Mouse (Mus musculus): Measurements from ENCODE around the gene Icos. TPM values are rescaled to one million over a fixed set of nuclear protein-coding genes. Genes with fewer than 3 reads are reported as not detected.

The Icos gene
- 1.9 and 6.3 TPM in 2 replicates for total RNA-seq (2017)

DNA sequence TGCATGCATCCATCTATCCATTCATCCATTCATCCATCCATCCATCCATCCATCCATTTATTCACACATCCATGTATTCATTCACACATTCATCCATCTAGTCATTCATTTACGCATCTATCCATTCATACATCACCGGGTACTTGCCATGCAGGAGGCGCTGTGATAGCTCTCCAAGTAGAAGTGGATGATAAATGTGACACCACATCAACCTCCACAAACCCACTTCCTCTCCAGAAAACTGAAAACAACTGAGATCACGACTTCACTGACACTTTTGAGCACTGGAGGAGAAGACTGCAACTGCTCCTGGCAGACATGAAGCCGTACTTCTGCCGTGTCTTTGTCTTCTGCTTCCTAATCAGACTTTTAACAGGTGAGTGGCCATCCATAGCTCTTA, at the start of gene Icos:
Icos (plus strand) TSS at position 287 of the 400 bp plus-strand sequence.
- peak; percentile 7 to 39; a peak in 1 of 4 replicates for ATAC-seq (replicated peaks in 1 of 2; ENCODE audit: insufficient read depth in 1 of 2, low FRiP score in 2 of 2, low TSS enrichment in 1 of 2, low read depth in 1 of 2, poor library complexity in 2 of 2, severe bottlenecking in 2 of 2)

DNA sequence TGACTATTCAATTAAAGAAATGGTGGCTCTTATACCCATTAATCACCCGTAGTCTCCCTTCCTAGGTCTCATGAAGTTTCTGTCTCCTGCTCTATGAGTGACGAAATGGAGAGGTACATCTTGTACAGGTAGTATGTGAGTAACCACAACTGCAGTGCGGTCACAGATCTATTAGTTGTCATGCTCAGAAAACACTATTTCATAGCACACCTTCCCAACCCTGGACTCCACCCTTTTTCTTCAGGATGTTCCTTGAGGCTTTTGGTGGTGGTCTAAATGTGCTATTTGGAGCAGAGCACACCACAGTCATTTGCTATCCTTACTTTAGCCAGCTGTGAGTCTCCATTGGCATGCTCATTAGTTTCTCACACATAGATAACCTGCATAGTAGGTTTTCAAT, 48.7 kb upstream of the Icos start:
- ATAC-seq (replicated peaks in 1 of 2; ENCODE audit: insufficient read depth in 1 of 2, low FRiP score in 2 of 2, low TSS enrichment in 1 of 2, low read depth in 1 of 2, poor library complexity in 2 of 2, severe bottlenecking in 2 of 2) = no peak

DNA sequence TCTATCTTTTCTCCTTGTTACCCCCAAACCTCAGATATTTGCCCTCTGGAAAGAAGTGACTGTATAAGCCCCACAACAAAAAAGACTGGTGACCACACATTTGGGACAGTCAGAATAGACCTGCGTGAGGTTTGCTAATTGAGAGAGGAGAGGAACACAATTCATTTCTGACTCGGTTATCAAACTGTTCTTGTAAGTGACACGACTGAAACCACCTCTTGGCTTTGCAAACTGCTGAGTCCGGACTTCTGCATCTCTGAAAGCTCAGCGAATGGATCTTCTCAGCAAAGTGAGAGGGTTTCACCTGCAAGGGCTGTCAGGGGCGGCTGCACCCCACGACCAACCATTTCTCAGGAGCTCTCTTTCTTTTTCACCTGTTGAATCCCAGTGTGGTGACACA, 47.3 kb upstream of the Icos start:
- no peak for ATAC-seq (replicated peaks in 1 of 2; ENCODE audit: insufficient read depth in 1 of 2, low FRiP score in 2 of 2, low TSS enrichment in 1 of 2, low read depth in 1 of 2, poor library complexity in 2 of 2, severe bottlenecking in 2 of 2)

DNA sequence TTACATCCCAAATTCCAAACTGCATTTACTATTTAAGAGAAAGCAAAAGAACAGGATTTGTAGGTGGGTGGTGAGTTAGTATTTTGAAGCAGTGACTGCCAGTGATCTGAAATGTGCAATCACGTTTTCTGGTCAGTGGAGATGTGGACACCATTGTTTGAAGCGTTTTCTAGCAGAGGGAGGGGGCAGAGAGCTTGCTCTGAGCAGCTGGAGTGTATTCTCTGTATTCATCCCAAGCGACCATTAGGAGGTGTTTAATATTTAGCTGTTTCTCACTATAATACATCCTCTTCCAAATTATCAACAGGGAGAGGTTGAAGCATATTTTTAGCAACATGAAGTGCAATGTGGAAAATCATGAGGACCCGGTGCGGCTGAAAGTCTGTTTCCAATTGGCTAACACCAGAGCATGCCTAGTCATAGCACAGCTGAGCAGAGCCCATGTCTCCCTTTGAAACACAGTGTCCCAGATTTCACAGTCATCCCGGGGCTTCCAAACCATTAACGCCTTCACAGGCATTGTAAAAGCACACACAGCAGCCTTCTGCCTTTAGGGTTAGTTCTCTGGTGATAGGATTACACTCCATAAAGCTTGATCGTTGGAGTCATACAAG, 41.7 kb upstream of the Icos start:
- no peak for ATAC-seq (replicated peaks in 1 of 2; ENCODE audit: insufficient read depth in 1 of 2, low FRiP score in 2 of 2, low TSS enrichment in 1 of 2, low read depth in 1 of 2, poor library complexity in 2 of 2, severe bottlenecking in 2 of 2)

DNA sequence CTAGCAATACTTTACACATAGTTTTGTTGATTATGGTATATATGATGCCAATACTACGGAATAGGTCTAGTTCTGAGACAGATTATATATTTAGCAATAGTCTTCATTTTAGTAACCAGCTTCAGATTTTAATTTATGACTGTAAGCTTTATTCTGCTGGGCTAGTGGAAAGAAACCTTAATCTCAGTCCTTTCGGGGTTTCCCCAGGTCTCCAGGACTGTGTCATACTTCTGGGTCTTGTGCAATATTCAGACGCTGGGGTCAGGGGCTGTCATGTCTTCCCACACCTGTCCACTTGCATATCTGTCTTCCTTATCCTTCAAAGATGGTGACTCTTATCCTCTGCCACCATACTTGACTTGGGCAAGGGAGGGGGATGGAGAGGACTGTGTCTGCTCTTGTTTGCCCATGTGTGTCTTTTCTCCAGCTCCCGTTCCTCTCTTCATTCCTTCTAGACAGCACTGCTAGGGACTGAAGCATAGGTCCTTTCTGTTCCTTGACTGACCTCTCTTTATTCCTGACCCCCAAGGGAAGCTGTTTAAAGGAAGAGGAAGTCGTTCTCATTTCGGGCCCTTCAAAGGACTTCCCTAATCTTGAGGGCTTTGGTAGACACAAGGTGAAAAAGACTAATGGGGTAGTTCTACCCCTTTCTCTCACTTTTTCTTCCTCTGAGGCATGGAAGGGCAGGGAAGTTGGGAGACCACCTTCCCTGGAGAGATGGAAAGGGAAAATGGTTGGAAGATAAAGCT, 40.6 kb upstream of the Icos start:
- peak; percentile 35 to 50; a peak in 3 of 4 replicates for ATAC-seq (replicated peaks in 1 of 2; ENCODE audit: insufficient read depth in 1 of 2, low FRiP score in 2 of 2, low TSS enrichment in 1 of 2, low read depth in 1 of 2, poor library complexity in 2 of 2, severe bottlenecking in 2 of 2)

DNA sequence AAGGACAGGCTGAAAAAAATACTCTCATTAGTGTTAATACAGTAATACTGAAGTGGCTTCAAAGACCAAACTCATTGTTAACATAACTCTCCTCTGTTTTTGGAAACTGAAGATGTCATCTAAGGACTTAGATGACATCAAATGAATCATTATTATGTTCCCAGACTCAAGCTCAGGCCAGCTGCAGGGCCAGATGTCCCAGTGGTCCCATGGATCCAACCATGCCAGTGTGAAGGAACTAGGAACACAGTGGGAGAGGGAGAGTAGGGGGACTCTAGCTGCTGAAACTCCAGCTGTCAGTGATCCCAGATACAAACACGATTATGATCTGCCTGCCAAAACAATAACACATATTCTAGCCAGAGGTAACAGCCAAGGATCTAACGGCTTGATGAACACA, 39.5 kb upstream of the Icos start:
- ATAC-seq (replicated peaks in 1 of 2; ENCODE audit: insufficient read depth in 1 of 2, low FRiP score in 2 of 2, low TSS enrichment in 1 of 2, low read depth in 1 of 2, poor library complexity in 2 of 2, severe bottlenecking in 2 of 2) = no peak

DNA sequence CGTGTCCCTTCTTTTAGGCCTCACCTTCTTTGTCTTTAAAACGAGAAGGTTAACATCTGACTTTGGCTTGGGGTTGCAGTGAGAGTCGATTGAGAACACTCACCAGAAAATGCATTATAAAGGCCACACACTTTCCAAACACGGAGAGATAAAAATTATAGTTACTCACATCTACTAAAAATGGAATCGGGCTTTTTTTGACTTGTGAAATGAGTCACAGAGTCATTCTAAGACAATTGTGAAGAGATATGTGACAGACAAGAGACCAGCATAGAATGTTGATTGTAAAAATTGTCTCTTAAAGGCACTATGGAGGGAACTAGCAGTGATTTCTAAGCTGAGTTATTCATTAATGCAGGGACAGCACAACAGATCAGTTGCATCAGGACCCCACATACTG, 38.8 kb upstream of the Icos start:
- ATAC-seq (replicated peaks in 1 of 2; ENCODE audit: insufficient read depth in 1 of 2, low FRiP score in 2 of 2, low TSS enrichment in 1 of 2, low read depth in 1 of 2, poor library complexity in 2 of 2, severe bottlenecking in 2 of 2) = no peak

DNA sequence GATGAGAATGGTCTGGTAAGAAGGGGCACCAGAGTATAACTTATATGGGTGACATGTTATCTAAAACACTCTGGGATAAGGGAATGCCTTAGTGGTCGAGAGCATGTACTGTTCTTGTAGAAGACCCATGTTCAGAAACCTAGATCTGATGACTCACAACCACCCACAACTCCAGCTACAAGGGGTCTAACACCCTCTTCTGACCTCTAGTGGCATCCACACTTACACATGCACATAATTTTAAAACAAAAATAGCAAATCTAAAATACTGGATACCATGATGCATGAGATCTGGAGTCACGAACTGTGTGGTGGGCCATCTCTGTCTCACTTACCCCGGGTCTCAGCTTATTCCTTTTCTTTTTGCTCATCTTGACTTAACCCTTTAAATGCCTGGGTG, 37.7 kb upstream of the Icos start:
- ATAC-seq (replicated peaks in 1 of 2; ENCODE audit: insufficient read depth in 1 of 2, low FRiP score in 2 of 2, low TSS enrichment in 1 of 2, low read depth in 1 of 2, poor library complexity in 2 of 2, severe bottlenecking in 2 of 2) = no peak

DNA sequence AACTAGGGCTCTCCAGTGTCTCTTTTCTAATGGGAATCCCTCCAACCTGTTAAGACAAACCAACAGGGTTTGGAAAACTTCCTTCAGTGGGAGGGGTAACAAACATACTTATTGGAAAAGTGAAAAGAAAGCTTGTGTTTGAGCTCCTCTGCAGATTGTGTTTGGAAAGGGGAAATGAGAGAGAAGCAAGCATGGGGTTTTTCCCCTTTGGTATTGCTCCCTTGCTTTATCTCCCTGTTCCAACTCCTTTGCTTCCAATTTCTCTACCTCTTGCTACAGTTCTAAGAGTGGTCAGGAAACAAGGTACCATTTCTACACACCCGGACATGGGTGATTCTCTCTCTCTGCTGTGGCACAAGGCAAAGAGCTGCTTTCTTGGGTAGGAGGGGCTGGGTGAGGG, 37.1 kb upstream of the Icos start:
- peak; percentile 8 to 23; a peak in 1 of 4 replicates for ATAC-seq (replicated peaks in 1 of 2; ENCODE audit: insufficient read depth in 1 of 2, low FRiP score in 2 of 2, low TSS enrichment in 1 of 2, low read depth in 1 of 2, poor library complexity in 2 of 2, severe bottlenecking in 2 of 2)

DNA sequence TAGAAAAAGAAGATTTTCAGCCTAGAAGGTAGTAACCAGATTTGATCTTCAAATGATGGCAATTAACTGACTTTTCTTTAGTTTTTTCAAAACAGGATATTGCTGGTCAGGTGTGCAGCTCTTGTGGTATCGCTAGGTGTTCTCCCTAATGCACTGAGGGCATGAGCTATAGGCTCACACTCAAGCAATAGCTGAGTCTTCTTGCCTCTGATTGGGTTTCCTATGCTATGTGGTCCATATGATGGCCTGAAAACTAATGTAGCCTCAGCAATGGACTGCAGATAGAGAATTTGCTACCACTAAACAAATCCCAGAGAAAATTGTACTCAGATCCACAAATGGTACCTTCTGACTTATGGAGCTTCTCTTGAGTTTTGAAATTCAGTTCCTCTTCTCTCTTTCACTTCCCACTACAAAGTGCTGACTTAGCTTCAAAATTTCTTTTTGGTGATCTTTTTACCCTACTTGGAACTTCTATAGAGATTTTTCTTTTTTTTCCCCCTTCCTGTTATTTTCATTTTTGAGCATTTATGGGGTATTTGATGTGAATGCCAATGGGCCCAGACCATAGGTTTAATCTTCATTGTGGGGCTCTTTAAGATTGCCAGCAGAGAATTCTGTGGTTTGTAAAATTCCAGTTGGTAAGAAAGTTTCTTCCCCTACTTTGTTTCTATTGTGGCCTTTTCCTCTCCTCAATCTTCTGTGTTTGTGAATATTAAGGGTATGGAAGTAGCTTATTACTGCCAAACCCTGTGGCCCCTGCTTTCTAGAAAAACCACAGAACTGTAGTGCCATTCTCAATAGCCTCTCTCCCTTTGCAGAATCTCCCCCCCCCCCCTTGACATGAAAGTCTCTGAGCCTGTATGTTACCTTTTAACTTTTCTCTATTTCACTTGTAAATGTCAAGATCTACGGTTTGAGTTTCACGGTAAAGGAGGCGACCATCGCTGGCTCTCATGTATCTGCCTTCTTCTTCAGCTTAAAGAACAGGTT, 36.4 kb upstream of the Icos start:
- ATAC-seq (replicated peaks in 1 of 2; ENCODE audit: insufficient read depth in 1 of 2, low FRiP score in 2 of 2, low TSS enrichment in 1 of 2, low read depth in 1 of 2, poor library complexity in 2 of 2, severe bottlenecking in 2 of 2) = peak; percentile 22 to 24; a peak in 2 of 4 replicates

DNA sequence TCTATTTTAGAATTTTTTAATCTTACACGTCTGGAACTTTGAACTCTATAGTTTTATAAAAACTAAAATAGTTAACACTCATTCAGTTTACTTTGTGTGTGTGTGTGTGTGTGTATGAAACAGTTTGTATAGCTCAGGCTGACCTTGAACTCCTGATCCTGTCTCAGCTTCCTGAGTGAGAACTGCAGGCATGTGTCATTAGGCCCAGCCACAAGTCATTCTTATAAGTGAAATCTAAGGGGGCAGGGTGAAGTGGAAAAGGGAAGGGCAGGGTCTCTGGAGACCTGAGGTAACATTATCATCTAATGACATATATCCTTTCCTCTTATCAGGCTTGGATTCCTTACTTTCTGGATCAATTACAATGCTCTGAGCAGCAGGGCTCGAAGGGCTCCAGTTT, 34.8 kb upstream of the Icos start:
- no peak for ATAC-seq (replicated peaks in 1 of 2; ENCODE audit: insufficient read depth in 1 of 2, low FRiP score in 2 of 2, low TSS enrichment in 1 of 2, low read depth in 1 of 2, poor library complexity in 2 of 2, severe bottlenecking in 2 of 2)

DNA sequence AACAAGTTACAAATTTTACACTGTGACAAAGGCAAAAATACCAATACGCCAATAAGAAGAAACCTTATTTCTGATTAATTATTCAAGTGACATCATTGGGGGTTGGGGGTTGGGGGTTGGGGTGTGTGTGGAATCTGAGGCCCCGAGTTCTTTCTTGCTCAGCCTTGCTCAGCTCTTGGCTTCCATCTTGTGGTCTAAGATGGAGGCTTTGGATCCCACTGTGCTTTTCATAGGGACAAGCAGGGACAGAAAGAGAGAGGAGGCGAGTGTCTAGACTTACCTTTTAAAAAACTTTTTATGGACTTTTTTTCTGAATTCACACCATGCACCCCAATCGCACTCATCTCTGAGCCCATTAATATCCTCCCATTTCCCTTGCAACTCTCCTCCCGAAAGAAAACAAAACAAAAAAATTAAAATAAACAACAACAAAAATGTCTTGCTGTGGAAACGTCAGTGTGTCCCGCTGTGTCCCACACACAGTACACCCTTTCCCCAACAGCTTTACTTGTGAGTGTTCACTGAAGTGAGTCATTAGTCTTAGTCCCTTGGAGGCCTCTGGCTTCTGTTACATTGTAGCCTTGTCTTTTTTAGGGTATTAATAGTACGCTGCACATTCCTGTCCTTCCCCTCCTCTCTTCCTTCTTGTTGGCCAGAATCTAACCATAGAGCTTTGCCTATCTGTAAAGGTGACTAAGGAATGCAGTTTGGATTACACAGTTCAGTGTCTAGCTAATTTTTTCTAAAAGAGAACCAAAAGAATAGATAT, 31.9 kb upstream of the Icos start:
- no peak for ATAC-seq (replicated peaks in 1 of 2; ENCODE audit: insufficient read depth in 1 of 2, low FRiP score in 2 of 2, low TSS enrichment in 1 of 2, low read depth in 1 of 2, poor library complexity in 2 of 2, severe bottlenecking in 2 of 2)

DNA sequence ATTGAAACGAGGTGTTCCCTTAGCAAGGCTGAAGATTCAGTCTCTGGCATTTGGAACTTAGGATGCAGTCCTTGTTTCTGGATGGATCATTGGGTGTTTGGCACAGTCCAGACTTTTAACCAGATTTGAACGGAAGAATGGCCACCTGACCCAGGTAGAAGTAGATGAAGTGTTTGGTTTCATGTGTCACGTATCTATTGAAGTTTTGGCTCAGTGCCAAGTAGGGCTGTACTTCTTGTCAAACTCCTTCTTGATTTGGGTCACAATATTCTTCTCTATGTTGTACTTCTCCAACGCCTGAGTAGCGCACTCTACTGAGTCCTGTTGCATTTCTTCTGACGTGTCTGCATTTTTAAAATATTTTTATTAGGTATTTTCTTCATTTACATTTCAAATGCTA, 29.6 kb upstream of the Icos start:
- no peak for ATAC-seq (replicated peaks in 1 of 2; ENCODE audit: insufficient read depth in 1 of 2, low FRiP score in 2 of 2, low TSS enrichment in 1 of 2, low read depth in 1 of 2, poor library complexity in 2 of 2, severe bottlenecking in 2 of 2)

DNA sequence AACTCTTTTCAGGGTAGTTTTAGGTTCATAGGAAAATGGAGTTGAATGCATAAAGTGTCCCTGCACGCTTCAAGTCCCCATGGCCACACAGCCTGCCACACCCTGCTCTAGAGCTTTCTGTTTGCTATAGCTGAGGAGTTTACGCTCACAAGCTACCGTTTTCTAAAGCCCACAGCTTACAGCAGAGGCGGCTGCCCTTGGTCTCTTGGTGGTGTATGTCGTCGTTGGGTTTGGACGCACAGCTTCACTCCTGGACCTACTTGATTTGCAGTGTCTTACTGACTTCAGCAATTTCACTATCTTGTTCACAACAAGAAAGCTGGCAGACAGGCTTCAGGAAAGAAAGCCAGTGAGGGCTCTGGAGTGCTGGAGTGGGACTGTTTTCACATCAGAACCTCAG, 24.8 kb upstream of the Icos start:
- no peak for ATAC-seq (replicated peaks in 1 of 2; ENCODE audit: insufficient read depth in 1 of 2, low FRiP score in 2 of 2, low TSS enrichment in 1 of 2, low read depth in 1 of 2, poor library complexity in 2 of 2, severe bottlenecking in 2 of 2)

DNA sequence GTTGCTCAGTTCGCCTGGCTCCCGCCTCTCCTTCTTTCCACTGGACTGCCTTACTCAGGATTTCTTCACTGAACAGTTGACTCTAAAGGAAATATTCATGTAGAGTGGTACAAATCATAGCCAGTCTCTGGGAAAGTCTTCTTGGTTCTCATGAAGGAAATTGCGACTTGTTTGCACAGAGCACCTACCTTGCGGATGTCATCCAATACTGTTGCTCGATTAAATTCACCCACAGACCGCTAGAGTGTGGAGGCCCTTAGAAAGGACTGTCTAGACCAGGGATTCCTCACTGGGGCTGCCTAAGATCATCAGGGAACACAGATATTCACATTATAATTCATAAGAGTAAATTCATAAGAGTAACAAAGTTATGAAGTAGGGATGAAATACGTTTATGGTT, 24.0 kb upstream of the Icos start:
- no peak for ATAC-seq (replicated peaks in 1 of 2; ENCODE audit: insufficient read depth in 1 of 2, low FRiP score in 2 of 2, low TSS enrichment in 1 of 2, low read depth in 1 of 2, poor library complexity in 2 of 2, severe bottlenecking in 2 of 2)

DNA sequence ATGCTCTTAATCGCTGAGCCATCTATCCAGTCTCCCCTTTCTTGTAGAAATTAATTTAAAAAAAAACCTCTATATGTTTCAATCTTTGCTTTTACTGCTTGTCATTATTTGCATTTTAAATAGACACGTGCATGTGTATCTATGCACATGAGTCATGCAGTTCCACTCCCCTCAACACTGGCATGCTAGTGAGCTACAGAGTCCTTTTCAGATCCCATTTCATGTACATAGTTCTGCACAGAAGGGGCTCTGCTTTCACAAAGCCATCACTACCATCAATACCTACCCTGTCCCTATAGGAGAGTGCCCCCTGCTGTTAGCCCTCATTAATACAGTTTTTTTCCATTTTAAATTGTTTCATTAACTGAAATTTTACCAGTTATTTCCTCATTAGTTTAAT, 23.0 kb upstream of the Icos start:
- no peak for ATAC-seq (replicated peaks in 1 of 2; ENCODE audit: insufficient read depth in 1 of 2, low FRiP score in 2 of 2, low TSS enrichment in 1 of 2, low read depth in 1 of 2, poor library complexity in 2 of 2, severe bottlenecking in 2 of 2)

DNA sequence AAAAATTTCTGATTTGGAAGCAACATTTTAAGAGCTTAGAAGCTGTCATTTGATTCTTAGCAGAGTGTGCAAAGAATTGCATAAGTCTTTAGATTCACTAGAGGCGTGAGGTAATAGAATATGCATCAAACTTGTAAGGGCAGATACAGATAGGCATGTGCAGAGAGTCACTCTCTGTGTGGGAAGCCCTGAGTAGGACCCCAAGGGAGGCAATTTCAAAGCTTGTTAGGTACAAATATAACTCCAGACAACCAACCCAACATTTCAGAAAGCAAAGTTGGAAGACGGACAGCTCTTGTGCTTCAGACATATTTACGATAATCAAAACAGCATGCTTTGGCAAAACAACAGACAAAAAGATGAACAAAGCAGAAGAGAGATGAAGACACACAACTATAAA, 22.5 kb upstream of the Icos start:
- no peak for ATAC-seq (replicated peaks in 1 of 2; ENCODE audit: insufficient read depth in 1 of 2, low FRiP score in 2 of 2, low TSS enrichment in 1 of 2, low read depth in 1 of 2, poor library complexity in 2 of 2, severe bottlenecking in 2 of 2)
